Mouse (Mus musculus) Patski (cell line): ENCODE measurements at regions not wholly inside any gene's neighbourhood (a gene's known extent, or its start where the extent isn't known, plus 50 kb on each side); places are given as distances from the start of the nearest gene placed in this dataset.
A peak's percentile ranks its signal among the peaks of the same experiment; 100 is the strongest.

Source experiments
- ATAC-seq: fragments of 100-300 bp; one replicate; pipeline ENCODE4 v1.8.0; 2021
- CTCF ChIA-PET: fragments of 350-600 bp; sonication (Branson Sonifier 250); formaldehyde crosslinking; loops from one replicate; lab custom pipeline; 2022; ENCODE audit warnings: inconsistent platforms; lab: Charles Lee
- POLR2A ChIA-PET: fragments of 350-600 bp; sonication (Branson Sonifier 250); formaldehyde crosslinking; loops from one replicate; lab custom pipeline; 2022; ENCODE audit warnings: antibody characterized with exemption, inconsistent platforms; lab: Charles Lee
- DNase-seq: peaks from one replicate; pipeline ENCODE4 v3.0.0-alpha.2; 2011; ENCODE audit warnings: low read depth, low spot score
- H3K27me3 ChIP-seq: fragments of 371-371 bp; one replicate; pipeline ENCODE4 v1.5.1; 2021
- CTCF ChIP-seq: fragments of 100-300 bp; IDR thresholded peaks from one replicate; pipeline ENCODE4 v1.5.1; 2021
- in situ Hi-C: fragments of 300-500 bp; cut with MboI; formaldehyde crosslinking; loops from 3 replicates; pipeline ENCODE4 v1.11.1; 2018; ENCODE audit warnings: low pct_unique_long_range_greater_than_20kb, mixed read lengths

- in situ Hi-C loops: no loop called here
- CTCF ChIA-PET: no interaction called here
Observed at GRCm38 (mm10) chr2:68799993-68800740, 61.1 kb upstream of the Cers6 start.

DNA sequence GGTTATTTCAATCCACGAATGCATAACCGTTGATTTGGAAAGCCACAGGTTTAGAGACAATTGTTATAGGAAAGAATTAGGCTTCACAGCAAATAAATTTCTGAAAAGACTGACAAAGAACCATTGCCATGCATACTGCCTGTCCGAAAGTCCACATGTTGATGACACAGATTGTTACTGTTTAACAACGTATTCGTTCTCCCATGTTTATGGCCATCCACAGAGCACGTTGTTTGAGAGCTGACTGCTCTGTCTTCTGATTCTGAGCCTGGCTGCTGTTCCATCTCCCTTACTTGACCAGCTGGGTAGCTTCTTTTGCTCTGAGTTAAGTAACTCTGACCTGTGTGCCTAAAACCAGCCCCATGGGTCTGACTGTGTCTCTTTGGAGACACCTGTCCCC, 57.1 kb upstream of the Cers6 start:
- H3K27me3 ChIP-seq: peaks cover 3% of the 10 kb centered on the region
- in situ Hi-C loops: no loop called here
- POLR2A ChIA-PET: interaction anchor here (0.6 kb wide), 2 partner anchors 10 to 147 kb away, joined by 3 to 6 read pairs; no protein-coding TSS in a partner anchor
- TF ChIP-seq CTCF: no peak
- DNase-seq (no peak), ATAC-seq (no peak)
- CTCF ChIA-PET: interaction anchor here (1.6 kb wide), 1 partner anchor 36 kb away, joined by 3 read pairs; no protein-coding TSS in a partner anchor

More at GRCm38 (mm10) chr2:68799993-68800740, 61.1 kb upstream of the Cers6 start:
- no peak for DNase-seq
- peak; percentile 53 for ATAC-seq
- H3K27me3 ChIP-seq: peaks cover 3% of the 10 kb centered on the region
- TF ChIP-seq CTCF: no peak
- POLR2A ChIA-PET: interaction anchor here (0.6 kb wide), 1 partner anchor 339 kb away, joined by 5 read pairs; no protein-coding TSS in a partner anchor

- no peak for TF ChIP-seq CTCF
- ATAC-seq (peak; percentile 35), DNase-seq (no peak)
- in situ Hi-C loops: no loop called here
- ChIA-PET POLR2A (no interaction called here), CTCF (interaction anchor here (1.0 kb wide), 2 partner anchors 8 to 62 kb away, joined by 3 to 5 read pairs; no protein-coding TSS in a partner anchor)
- H3K27me3 ChIP-seq: peaks cover 3% of the 10 kb centered on the region
Observed at GRCm38 (mm10) chr2:68805866-68806265, 55.4 kb upstream of the Cers6 start.

- DNase-seq (no peak), ATAC-seq (no peak)
- ChIA-PET POLR2A (no interaction called here), CTCF (interaction anchor here (1.0 kb wide), 2 partner anchors 9 to 61 kb away, joined by 3 to 5 read pairs; no protein-coding TSS in a partner anchor)
- no peak for TF ChIP-seq CTCF
- H3K27me3 ChIP-seq: peaks cover 3% of the 10 kb centered on the region
- in situ Hi-C loops: no loop called here
Observed at GRCm38 (mm10) chr2:68806311-68806895, 54.8 kb upstream of the Cers6 start.
